Mouse (Mus musculus) embryonic facial prominence, embryonic 11.5 days (tissue): ENCODE results near the gene Lrrk1. TPM values are rescaled to one million over a fixed set of nuclear protein-coding genes. Genes with fewer than 3 reads are reported as not detected.
"Not testable (repeated sequence)": the region's sequence is repeated elsewhere in the genome, so short reads cannot be mapped to it uniquely, and the experiment has no call there.

Experiments
- ATAC-seq: fragments of 200-750 bp; cut with Nextera tagmentation; replicated peaks from 2 replicates; pipeline ENCODE4 v1.8.0; 2017; ENCODE audit warnings: low read depth; ENCODE audit not compliant: insufficient number of reproducible peaks, low FRiP score, low TSS enrichment
- DNase-seq: peaks from one replicate; pipeline ENCODE4 v3.0.0-alpha.2; 2015; ENCODE audit warnings: low spot score
- H3K27ac ChIP-seq: fragments of 300-500 bp; sonication (generic); replicated peaks from 2 replicates; pipeline ENCODE4 v1.5.1; 2014; ENCODE audit warnings: mild to moderate bottlenecking, low read depth, low read length, control low read depth
- H3K27me3 ChIP-seq: fragments of 300-500 bp; sonication (generic); 2 replicates; pipeline ENCODE4 v1.6.1; 2014; ENCODE audit warnings: mild to moderate bottlenecking, low read length, moderate library complexity, mixed read lengths; ENCODE audit not compliant: control insufficient read depth, insufficient read depth
- H3K36me3 ChIP-seq: fragments of 300-500 bp; sonication (generic); replicated peaks from 2 replicates; pipeline ENCODE4 v1.6.1; 2014; ENCODE audit warnings: low read depth, mild to moderate bottlenecking, low read length, moderate library complexity, mixed read lengths; ENCODE audit not compliant: control insufficient read depth, insufficient read depth
- H3K4me1 ChIP-seq: fragments of 300-500 bp; sonication (generic); 2 replicates; pipeline ENCODE4 v1.6.1; 2014; ENCODE audit warnings: low read length, mixed read lengths; ENCODE audit not compliant: control insufficient read depth, insufficient read depth
- H3K4me2 ChIP-seq: fragments of 300-500 bp; sonication (generic); 2 replicates; pipeline ENCODE4 v1.6.1; 2014; ENCODE audit warnings: low read depth, mild to moderate bottlenecking, control low read depth, low read length, moderate library complexity
- H3K4me3 ChIP-seq: fragments of 300-500 bp; sonication (generic); 2 replicates; pipeline ENCODE4 v1.5.1; 2014; ENCODE audit warnings: low read depth, low read length, control low read depth
- H3K9ac ChIP-seq: fragments of 300-500 bp; sonication (generic); replicated peaks from 2 replicates; pipeline ENCODE4 v1.6.1; 2014; ENCODE audit warnings: mild to moderate bottlenecking, control low read depth, low read length
- H3K9me3 ChIP-seq: fragments of 300-500 bp; sonication (generic); replicated peaks from 2 replicates; pipeline ENCODE4 v1.6.1; 2016; ENCODE audit warnings: mild to moderate bottlenecking, low read length, inconsistent platforms, mixed read lengths; ENCODE audit not compliant: control insufficient read depth
- WGBS: fragments of 180-500 bp; shearing (Covaris S2); extraction: QIAGEN DNeasy Blood & Tissue Kit; methylation state at CpG from one replicate; pipeline ENCODE4 v1.1.7; 2014; 5-methylcytosine and 5-hydroxymethylcytosine counted together
- polyA plus RNA-seq: library from polyadenylated mRNA; unstranded; fragments of >200 nt; fragmentation: Nextera tagmentation; extraction: Ambion mirVana; gene quantifications from 2 replicates; pipeline ENCODE4 v1.2.1, GENCODE M21; 2014

The Lrrk1 gene
- polyA plus RNA-seq, 1 experiment from 2014 or later, result 3.1 TPM

GRCm38 (mm10) chr7:66200791-66201450 lies 187.2 kb downstream of the Lrrk1 start:
- no peak overlapping the region for H3K4me3 ChIP-seq
- H3K9ac ChIP-seq, result no peak overlapping the region
- H3K9me3 ChIP-seq, result no peaks in the 10 kb centered on the region
- peak; percentile 19 for DNase-seq
- H3K4me1 ChIP-seq, result no peaks in the 10 kb centered on the region
- H3K36me3 ChIP-seq, result no peaks in the 10 kb centered on the region
- H3K4me2 ChIP-seq, result no peak overlapping the region
- no peaks in the 10 kb centered on the region for H3K27me3 ChIP-seq
- no peak for ATAC-seq
- no peak overlapping the region for H3K27ac ChIP-seq
- WGBS, result 37% methylated on average over 8 of the region's 8 CpGs

GRCm38 (mm10) chr7:66200383-66200782 lies 187.8 kb downstream of the Lrrk1 start:
- H3K4me3 ChIP-seq, result no peak overlapping the region
- ATAC-seq (no peak), DNase-seq (no peak)
- no peaks in the 10 kb centered on the region for H3K27me3 ChIP-seq
- no peaks in the 10 kb centered on the region for H3K36me3 ChIP-seq
- H3K27ac ChIP-seq, result no peak overlapping the region
- no peaks in the 10 kb centered on the region for H3K4me1 ChIP-seq
- no peaks in the 10 kb centered on the region for H3K9me3 ChIP-seq
- no peak overlapping the region for H3K9ac ChIP-seq
- H3K4me2 ChIP-seq, result no peak overlapping the region
- WGBS, result 79% methylated on average over 3 of the region's 3 CpGs

- 0 out of 2 replicates have a peak overlapping the region, but pooled peaks have one; percentile 6 for H3K27ac ChIP-seq
- 65% methylated on average over 5 of the region's 5 CpGs for WGBS
- ATAC-seq, result 0 out of 2 replicates have a peak, but pooled peaks have one; percentile 41
- no peak for DNase-seq
- no peaks in the 10 kb centered on the region for H3K27me3 ChIP-seq
- no peak overlapping the region; the same call in 1 of the 2 replicates for H3K9ac ChIP-seq
- no peak overlapping the region for H3K4me2 ChIP-seq
- H3K36me3 ChIP-seq, result no peaks in the 10 kb centered on the region
- no peaks in the 10 kb centered on the region for H3K4me1 ChIP-seq
- no peaks in the 10 kb centered on the region for H3K9me3 ChIP-seq
- no peak overlapping the region for H3K4me3 ChIP-seq
These were observed 188.7 kb downstream of the Lrrk1 start for GRCm38 (mm10) chr7:66199391-66199831.

- H3K27ac ChIP-seq, result no peak overlapping the region
- no peaks in the 10 kb centered on the region for H3K27me3 ChIP-seq
- no peak overlapping the region for H3K4me3 ChIP-seq
- 68% methylated on average over 10 of the region's 10 CpGs for WGBS
- H3K36me3 ChIP-seq, result no peaks in the 10 kb centered on the region
- ATAC-seq (no peak), DNase-seq (peak; percentile 30)
- H3K4me2 ChIP-seq, result no peak overlapping the region
- no peaks in the 10 kb centered on the region for H3K4me1 ChIP-seq
- H3K9me3 ChIP-seq, result no peaks in the 10 kb centered on the region
- no peak overlapping the region for H3K9ac ChIP-seq
These were observed 189.7 kb downstream of the Lrrk1 start for GRCm38 (mm10) chr7:66198416-66198815.

- Histone ChIP-seq H3K27me3 (no peaks in the 10 kb centered on the region), H3K4me2 (no peak overlapping the region), H3K4me3 (no peak overlapping the region), H3K27ac (no peak overlapping the region), H3K36me3 (no peaks in the 10 kb centered on the region), H3K9me3 (no peaks in the 10 kb centered on the region), H3K9ac (no peak overlapping the region), H3K4me1 (no peaks in the 10 kb centered on the region)
- ATAC-seq (no peak), DNase-seq (no peak)
- WGBS, result 83% methylated on average over 11 of the region's 11 CpGs
These were observed 191.3 kb downstream of the Lrrk1 start for GRCm38 (mm10) chr7:66196609-66197445.

- Histone ChIP-seq H3K4me1 (no peaks in the 10 kb centered on the region), H3K9me3 (no peaks in the 10 kb centered on the region), H3K36me3 (no peaks in the 10 kb centered on the region), H3K27me3 (no peaks in the 10 kb centered on the region), H3K4me3 (no peak overlapping the region), H3K9ac (no peak overlapping the region), H3K27ac (no peak overlapping the region), H3K4me2 (no peak overlapping the region)
- 77% methylated on average over 1 of the region's 1 CpGs for WGBS
- DNase-seq, result no peak
- no peak for ATAC-seq
These were observed 192.3 kb downstream of the Lrrk1 start for GRCm38 (mm10) chr7:66195881-66196280.

GRCm38 (mm10) chr7:66194511-66194910 lies 193.6 kb downstream of the Lrrk1 start:
- DNase-seq (no peak), ATAC-seq (no peak)
- Histone ChIP-seq H3K36me3 (no peaks in the 10 kb centered on the region), H3K27ac (no peak overlapping the region), H3K9me3 (no peaks in the 10 kb centered on the region), H3K4me1 (no peaks in the 10 kb centered on the region), H3K4me3 (no peak overlapping the region), H3K27me3 (no peaks in the 10 kb centered on the region), H3K4me2 (no peak overlapping the region), H3K9ac (no peak overlapping the region)
- WGBS, result 77% methylated on average over 3 of the region's 3 CpGs

- not testable (repeated sequence) for ATAC-seq, H3K4me3 ChIP-seq, H3K4me1 ChIP-seq, H3K27me3 ChIP-seq, H3K36me3 ChIP-seq, DNase-seq, H3K4me2 ChIP-seq, H3K27ac ChIP-seq, H3K9me3 ChIP-seq, H3K9ac ChIP-seq
- 86% methylated on average over 10 of the region's 10 CpGs for WGBS
These were observed 197.8 kb downstream of the Lrrk1 start for GRCm38 (mm10) chr7:66190385-66190784.
